Mouse (Mus musculus): ENCODE measurements around the gene Nkx2-5.

The Nkx2-5 gene

GRCm38 (mm10) chr17:26844909-26845148 is at the start of gene Nkx2-5:
TSS of gene Nkx2-5 (minus strand) at chr17:26845009.
- no peak for DNase-seq (ENCODE audit: low read depth, low spot score)

GRCm38 (mm10) chr17:26894342-26894741 is 49.5 kb upstream of the Nkx2-5 start:
- no peak for DNase-seq (ENCODE audit: low read depth, low spot score)

- DNase-seq (ENCODE audit: low read depth, low spot score): no peak
These were observed 48.7 kb upstream of the Nkx2-5 start for GRCm38 (mm10) chr17:26893492-26893891.

- no peak for DNase-seq (ENCODE audit: low read depth, low spot score)
These were observed 48.0 kb upstream of the Nkx2-5 start for GRCm38 (mm10) chr17:26892635-26893375.

- no peak for DNase-seq (ENCODE audit: low read depth, low spot score)
These were observed 43.1 kb upstream of the Nkx2-5 start for GRCm38 (mm10) chr17:26887926-26888325.

- peak; percentile 86 for DNase-seq (ENCODE audit: low read depth, low spot score)
These were observed 41.4 kb upstream of the Nkx2-5 start for GRCm38 (mm10) chr17:26886047-26886749.

GRCm38 (mm10) chr17:26884995-26885926 is 40.5 kb upstream of the Nkx2-5 start:
- DNase-seq (ENCODE audit: low read depth, low spot score): peak; percentile 90

GRCm38 (mm10) chr17:26883585-26883984 is 38.8 kb upstream of the Nkx2-5 start:
- no peak for DNase-seq (ENCODE audit: low read depth, low spot score)

GRCm38 (mm10) chr17:26882706-26883105 is 37.9 kb upstream of the Nkx2-5 start:
- DNase-seq (ENCODE audit: low read depth, low spot score): no peak

- peak; percentile 13 for DNase-seq (ENCODE audit: low read depth, low spot score)
These were observed 34.4 kb upstream of the Nkx2-5 start for GRCm38 (mm10) chr17:26879235-26879634.

GRCm38 (mm10) chr17:26877927-26878326 is 33.1 kb upstream of the Nkx2-5 start:
- no peak for DNase-seq (ENCODE audit: low read depth, low spot score)

GRCm38 (mm10) chr17:26874542-26874941 is 29.7 kb upstream of the Nkx2-5 start:
- no peak for DNase-seq (ENCODE audit: low read depth, low spot score)

- no peak for DNase-seq (ENCODE audit: low read depth, low spot score)
These were observed 28.7 kb upstream of the Nkx2-5 start for GRCm38 (mm10) chr17:26873502-26873901.

GRCm38 (mm10) chr17:26872870-26873269 is 28.1 kb upstream of the Nkx2-5 start:
- no peak for DNase-seq (ENCODE audit: low read depth, low spot score)

GRCm38 (mm10) chr17:26868756-26869155 is 23.9 kb upstream of the Nkx2-5 start:
- DNase-seq (ENCODE audit: low read depth, low spot score): no peak

GRCm38 (mm10) chr17:26865156-26865555 is 20.3 kb upstream of the Nkx2-5 start:
- no peak for DNase-seq (ENCODE audit: low read depth, low spot score)

GRCm38 (mm10) chr17:26864343-26864742 is 19.5 kb upstream of the Nkx2-5 start:
- no peak for DNase-seq (ENCODE audit: low read depth, low spot score)

- DNase-seq (ENCODE audit: low read depth, low spot score): no peak
These were observed 17.0 kb upstream of the Nkx2-5 start for GRCm38 (mm10) chr17:26861793-26862192.

- DNase-seq (ENCODE audit: low read depth, low spot score): no peak
These were observed 16.6 kb upstream of the Nkx2-5 start for GRCm38 (mm10) chr17:26861383-26861782.

- no peak for DNase-seq (ENCODE audit: low read depth, low spot score)
These were observed 16.1 kb upstream of the Nkx2-5 start for GRCm38 (mm10) chr17:26860906-26861305.

- no peak for DNase-seq (ENCODE audit: low read depth, low spot score)
These were observed 7.5 kb upstream of the Nkx2-5 start for GRCm38 (mm10) chr17:26852262-26852661.

GRCm38 (mm10) chr17:26851136-26851460 is 6.3 kb upstream of the Nkx2-5 start:
- DNase-seq (ENCODE audit: low read depth, low spot score): no peak

Data from A20 (cell line).